Mouse (Mus musculus) forebrain, embryonic 12.5 days (tissue): Measurements from ENCODE around the gene Tagln2. TPM values are rescaled to one million over a fixed set of nuclear protein-coding genes. Genes with fewer than 3 reads are reported as not detected.
A peak's percentile ranks its signal among the peaks of the same experiment; 100 is the strongest.

Source experiments
- ATAC-seq: fragments of 200-750 bp; cut with Nextera tagmentation; 2 replicates; pipeline ENCODE4 v1.8.0; 2017; ENCODE audit warnings: moderate TSS enrichment; ENCODE audit not compliant: low FRiP score
- H3K27ac ChIP-seq: fragments of 300-500 bp; sonication (generic); 2 replicates; pipeline ENCODE4 v1.5.1; 2016; ENCODE audit warnings: mild to moderate bottlenecking
- H3K27me3 ChIP-seq: fragments of 300-500 bp; sonication (generic); 2 replicates; pipeline ENCODE4 v1.6.1; 2016; ENCODE audit warnings: mild to moderate bottlenecking
- H3K36me3 ChIP-seq: fragments of 300-500 bp; sonication (generic); replicated peaks from 2 replicates; pipeline ENCODE4 v1.6.1; 2016; ENCODE audit warnings: mild to moderate bottlenecking
- H3K4me1 ChIP-seq: fragments of 300-500 bp; sonication (generic); 2 replicates; pipeline ENCODE4 v1.6.1; 2016
- H3K4me2 ChIP-seq: fragments of 300-500 bp; sonication (generic); 2 replicates; pipeline ENCODE4 v1.6.1; 2016; ENCODE audit warnings: mild to moderate bottlenecking, moderate library complexity
- H3K4me3 ChIP-seq: fragments of 300-500 bp; sonication (generic); replicated peaks from 2 replicates; pipeline ENCODE4 v1.5.1; 2016; ENCODE audit warnings: mild to moderate bottlenecking
- H3K9ac ChIP-seq: fragments of 300-500 bp; sonication (generic); 2 replicates; pipeline ENCODE4 v1.6.1; 2016; ENCODE audit warnings: mild to moderate bottlenecking
- H3K9me3 ChIP-seq: fragments of 300-500 bp; sonication (generic); 2 replicates; pipeline ENCODE4 v1.6.1; 2016
- WGBS: fragments of 180-500 bp; shearing (Covaris S2); methylation state at CpG from one replicate; pipeline ENCODE4 v1.1.7; 2016; 5-methylcytosine and 5-hydroxymethylcytosine counted together
- polyA plus RNA-seq: library from polyadenylated mRNA; unstranded; fragments of >200 nt; fragmentation: Nextera tagmentation; extraction: Ambion mirVana; gene quantifications from 2 replicates; pipeline ENCODE4 v1.2.1, GENCODE M21; 2016

The Tagln2 gene
- polyA plus RNA-seq, 1 experiment from 2014 or later, result 40.0 TPM

GRCm38 (mm10) chr1:172548501-172548900 lies 48.7 kb downstream of the Tagln2 start:
- no peak for ATAC-seq
- Histone ChIP-seq H3K36me3 (no peaks in the 10 kb centered on the region), H3K9ac (no peak overlapping the region), H3K4me1 (peaks cover 33% of the 10 kb centered on the region), H3K27ac (no peak overlapping the region), H3K4me3 (no peak overlapping the region), H3K27me3 (peaks cover 7% of the 10 kb centered on the region; the same call in 1 of the 2 replicates), H3K4me2 (no peak overlapping the region), H3K9me3 (no peaks in the 10 kb centered on the region)
- WGBS, result 63% methylated on average over 7 of the region's 7 CpGs

GRCm38 (mm10) chr1:172549314-172549713 lies 49.5 kb downstream of the Tagln2 start:
- no peak for ATAC-seq

GRCm38 (mm10) chr1:172549717-172550116 lies 49.9 kb downstream of the Tagln2 start:
- 4% methylated on average over 8 of the region's 8 CpGs for WGBS
- Histone ChIP-seq H3K9ac (peak overlapping the region; percentile 53), H3K36me3 (no peaks in the 10 kb centered on the region), H3K27ac (no peak overlapping the region), H3K9me3 (no peaks in the 10 kb centered on the region), H3K4me2 (peak overlapping the region; percentile 71), H3K27me3 (peaks cover 7% of the 10 kb centered on the region; the same call in 1 of the 2 replicates), H3K4me3 (peak overlapping the region; percentile 47), H3K4me1 (peaks cover 33% of the 10 kb centered on the region)
- ATAC-seq, result no peak

More at GRCm38 (mm10) chr1:172549314-172549713, 49.5 kb downstream of the Tagln2 start:
- Histone ChIP-seq H3K4me2 (peak overlapping the region; percentile 71), H3K9ac (0 out of 2 replicates have a peak overlapping the region, but pooled peaks have one; percentile 53), H3K27ac (no peak overlapping the region), H3K9me3 (no peaks in the 10 kb centered on the region), H3K4me3 (peak overlapping the region; percentile 47), H3K36me3 (no peaks in the 10 kb centered on the region), H3K27me3 (peaks cover 7% of the 10 kb centered on the region; the same call in 1 of the 2 replicates), H3K4me1 (peaks cover 33% of the 10 kb centered on the region)
- WGBS, result 6% methylated on average over 2 of the region's 2 CpGs

- ATAC-seq, result peak; percentile 92
- Histone ChIP-seq H3K9ac (peak overlapping the region; percentile 53), H3K27me3 (peaks cover 9% of the 10 kb centered on the region; the same call in 1 of the 2 replicates), H3K9me3 (no peaks in the 10 kb centered on the region), H3K4me1 (peaks cover 33% of the 10 kb centered on the region), H3K27ac (no peak overlapping the region), H3K4me2 (peak overlapping the region; percentile 71), H3K4me3 (peak overlapping the region; percentile 47), H3K36me3 (no peaks in the 10 kb centered on the region)
- WGBS, result 0% methylated on average over 8 of the region's 8 CpGs
These were observed 50.7 kb downstream of the Tagln2 start for GRCm38 (mm10) chr1:172550551-172550951.

- Histone ChIP-seq H3K27me3 (peaks cover 14% of the 10 kb centered on the region; the same call in 1 of the 2 replicates), H3K36me3 (no peaks in the 10 kb centered on the region), H3K27ac (no peak overlapping the region), H3K4me3 (peak overlapping the region; percentile 47; the same call in 1 of the 2 replicates), H3K9me3 (no peaks in the 10 kb centered on the region), H3K4me2 (peak overlapping the region; percentile 71), H3K4me1 (peaks cover 33% of the 10 kb centered on the region), H3K9ac (no peak overlapping the region)
- ATAC-seq, result peak; percentile 5; the same call in 1 of the 2 replicates
- 53% methylated on average over 7 of the region's 7 CpGs for WGBS
These were observed 51.2 kb downstream of the Tagln2 start for GRCm38 (mm10) chr1:172551009-172551408.

GRCm38 (mm10) chr1:172552623-172553022 lies 52.8 kb downstream of the Tagln2 start:
- no peak for ATAC-seq
- no peak overlapping the region for H3K4me3 ChIP-seq
- 45% methylated on average over 1 of the region's 1 CpGs for WGBS
- H3K27ac ChIP-seq, result no peak overlapping the region
- H3K27me3 ChIP-seq, result peaks cover 17% of the 10 kb centered on the region; the same call in 1 of the 2 replicates
- H3K36me3 ChIP-seq, result no peaks in the 10 kb centered on the region
- H3K4me1 ChIP-seq, result peaks cover 33% of the 10 kb centered on the region
- no peaks in the 10 kb centered on the region for H3K9me3 ChIP-seq
- no peak overlapping the region for H3K4me2 ChIP-seq
- no peak overlapping the region for H3K9ac ChIP-seq

GRCm38 (mm10) chr1:172555638-172556037 lies 55.8 kb downstream of the Tagln2 start, which contains the start of gene Vsig8:
Gene Vsig8, plus strand, starts transcription at chr1:172555938.
- Histone ChIP-seq H3K27me3 (peaks cover 29% of the 10 kb centered on the region), H3K4me1 (peaks cover 18% of the 10 kb centered on the region), H3K36me3 (no peaks in the 10 kb centered on the region), H3K27ac (no peak within 1 kb of the TSS), H3K9me3 (no peaks in the 10 kb centered on the region), H3K4me3 (no peak within 1 kb of the TSS), H3K4me2 (no peak within 1 kb of the TSS), H3K9ac (no peak within 1 kb of the TSS)
- ATAC-seq, result no peak
- 83% methylated on average over 11 of the region's 11 CpGs for WGBS

Other genes starting within 250 kb of the Tagln2 start
- 0.05 and 0.06 TPM in 2 replicates for gene Atp1a4, start 241.6 kb upstream of the Tagln2 start, polyA plus RNA-seq
- gene Igsf8, start 238.4 kb upstream of the Tagln2 start, polyA plus RNA-seq, result 122 and 127 TPM in 2 replicates
- 9.5 and 10.8 TPM in 2 replicates for gene Atp1a2, start 202.0 kb upstream of the Tagln2 start, polyA plus RNA-seq
- 2.5 and 2.8 TPM in 2 replicates for gene Kcnj9, start 170.7 kb upstream of the Tagln2 start, polyA plus RNA-seq
- 0.93 and 1.2 TPM in 2 replicates for gene Kcnj10, start 158.8 kb upstream of the Tagln2 start, polyA plus RNA-seq
- gene Pigm, start 123.5 kb upstream of the Tagln2 start, polyA plus RNA-seq, result 10.9 and 11.5 TPM in 2 replicates
- gene Slamf9, start 24.7 kb upstream of the Tagln2 start, polyA plus RNA-seq, result 0.15 TPM in 1 of 2 replicates, not detected in the other
- 102 TPM in 2 replicates for gene Igsf9, start 18.3 kb upstream of the Tagln2 start, polyA plus RNA-seq
- gene Cfap45, start 20.8 kb downstream of the Tagln2 start, polyA plus RNA-seq, result 1.2 and 2.6 TPM in 2 replicates
- gene Vsig8, start 55.9 kb downstream of the Tagln2 start, polyA plus RNA-seq, result 0.28 TPM in 1 of 2 replicates, not detected in the other
- not detected in 2 replicates for gene Slamf8, start 90.5 kb downstream of the Tagln2 start, polyA plus RNA-seq
- 0.24 TPM in 1 of 2 replicates, not detected in the other for gene Fcrl6, start 102.5 kb downstream of the Tagln2 start, polyA plus RNA-seq
- gene Dusp23, start 132.9 kb downstream of the Tagln2 start, polyA plus RNA-seq, result 4.6 and 6.1 TPM in 2 replicates
- not detected in 2 replicates for gene Crp, start 198.0 kb downstream of the Tagln2 start, polyA plus RNA-seq